Mouse (Mus musculus) brown adipose tissue, adult 24 weeks (tissue): ENCODE data around the gene 4932438A13Rik. TPM values are rescaled to one million over a fixed set of nuclear protein-coding genes. Genes with fewer than 3 reads are reported as not detected.

Source experiments
- H3K27ac ChIP-seq: fragments of 200-500 bp; replicated peaks from 2 replicates; pipeline ENCODE4 v1.5.1; 2012; ENCODE audit warnings: low read depth, mild to moderate bottlenecking, low read length
- H3K4me1 ChIP-seq: fragments of 200-500 bp; 2 replicates; pipeline ENCODE4 v1.6.1; 2012; ENCODE audit warnings: low read length, mixed read lengths; ENCODE audit not compliant: control insufficient read depth, insufficient read depth, insufficient read length
- H3K4me3 ChIP-seq: fragments of 200-500 bp; 2 replicates; pipeline ENCODE4 v1.5.1; 2012; ENCODE audit warnings: low read depth, mild to moderate bottlenecking, low read length, moderate library complexity; ENCODE audit not compliant: insufficient read depth
- polyA plus RNA-seq: library from polyadenylated mRNA; stranded (reverse); fragments of >200 nt; gene quantifications from 2 replicates; pipeline ENCODE4 v1.2.4, GENCODE M21; 2012; ENCODE audit not compliant: missing spikeins, insufficient read depth, insufficient read length

4932438A13Rik gene
- polyA plus RNA-seq, result 10.8 and 12.0 TPM in 2 replicates

DNA sequence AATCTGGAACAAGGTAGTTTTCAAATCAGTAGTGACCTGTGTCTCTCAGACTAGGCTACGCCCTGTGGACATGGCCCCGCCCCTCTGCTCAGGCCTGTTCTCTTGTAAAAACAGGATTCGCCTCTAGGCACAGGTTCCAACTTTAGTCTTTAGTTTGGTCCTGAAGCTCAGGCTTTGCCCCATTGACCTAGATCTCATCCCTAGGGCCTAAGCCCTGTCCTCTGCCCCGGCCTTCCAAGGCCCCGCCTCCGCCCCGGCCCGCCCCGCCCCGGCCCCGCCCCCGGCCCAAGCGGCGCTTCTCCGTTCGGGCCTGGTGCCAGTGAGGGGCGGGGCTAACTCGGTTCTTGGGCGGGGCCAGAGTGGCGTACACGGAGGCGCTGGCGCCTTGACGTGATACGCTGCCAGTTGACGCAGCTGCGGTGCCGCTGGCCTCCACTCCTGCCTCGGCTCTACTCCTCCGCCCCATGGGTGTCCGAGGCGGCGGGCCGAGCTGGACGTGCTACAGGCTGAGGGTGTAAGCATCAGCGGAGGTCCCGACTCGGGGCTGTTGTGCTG, at the start of gene 4932438A13Rik:
Gene 4932438A13Rik, plus strand, starts transcription at position 384 of the 555 bp plus-strand sequence.
- peak within 1 kb of the TSS; percentile 96 for H3K4me3 ChIP-seq
- H3K27ac ChIP-seq, result peak within 1 kb of the TSS; percentile 90
- H3K4me1 ChIP-seq, result 0 out of 2 replicates have a peak, but pooled peaks cover 2% of the 10 kb centered on the region

DNA sequence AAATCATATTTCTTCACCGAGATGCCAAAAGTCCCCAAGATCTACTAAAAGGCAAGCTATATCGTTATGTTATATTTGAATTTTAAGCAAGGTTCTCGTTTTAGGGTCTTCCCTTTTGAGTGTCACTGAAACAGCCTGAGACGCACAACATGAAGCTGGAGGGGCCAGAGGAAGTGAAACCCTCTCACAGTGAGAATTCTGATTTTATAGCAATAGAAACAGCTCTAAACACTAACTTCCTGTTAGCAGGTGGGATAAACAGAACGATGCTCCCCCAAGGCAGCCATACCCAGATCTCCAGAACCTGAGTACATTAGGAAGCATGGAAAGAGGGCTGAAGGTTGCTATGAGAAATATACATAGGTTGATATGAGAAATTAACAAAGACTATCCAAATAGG, 46.3 kb upstream of the 4932438A13Rik start:
- Histone ChIP-seq H3K4me3 (no peak overlapping the region), H3K4me1 (no peaks in the 10 kb centered on the region), H3K27ac (no peak overlapping the region)

DNA sequence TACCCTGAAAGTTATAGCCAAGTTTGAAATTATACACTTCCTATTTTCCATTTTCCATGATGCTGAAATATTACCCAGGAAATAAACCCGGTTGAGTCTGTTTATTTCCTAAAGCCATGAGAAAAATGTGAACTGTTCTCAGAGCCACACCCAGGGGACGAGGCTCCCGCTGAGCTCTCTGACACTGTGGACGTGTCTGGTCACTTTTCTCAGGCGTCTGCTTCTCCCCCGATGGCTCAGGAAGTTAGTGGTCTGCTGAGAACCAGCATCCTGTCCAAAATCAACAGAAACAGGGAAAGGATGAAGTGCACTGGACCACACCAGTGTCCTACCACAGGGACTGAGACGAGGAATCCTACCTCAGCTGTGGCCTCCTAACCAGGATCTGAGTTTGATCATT, 43.5 kb upstream of the 4932438A13Rik start:
- Histone ChIP-seq H3K27ac (peak overlapping the region; percentile 54; the same call in 1 of the 2 replicates), H3K4me1 (no peaks in the 10 kb centered on the region), H3K4me3 (no peak overlapping the region)

- H3K4me1 ChIP-seq, result no peaks in the 10 kb centered on the region
Observed at GRCm38 (mm10) chr3:36821037-36821436, 41.9 kb upstream of the 4932438A13Rik start.

DNA sequence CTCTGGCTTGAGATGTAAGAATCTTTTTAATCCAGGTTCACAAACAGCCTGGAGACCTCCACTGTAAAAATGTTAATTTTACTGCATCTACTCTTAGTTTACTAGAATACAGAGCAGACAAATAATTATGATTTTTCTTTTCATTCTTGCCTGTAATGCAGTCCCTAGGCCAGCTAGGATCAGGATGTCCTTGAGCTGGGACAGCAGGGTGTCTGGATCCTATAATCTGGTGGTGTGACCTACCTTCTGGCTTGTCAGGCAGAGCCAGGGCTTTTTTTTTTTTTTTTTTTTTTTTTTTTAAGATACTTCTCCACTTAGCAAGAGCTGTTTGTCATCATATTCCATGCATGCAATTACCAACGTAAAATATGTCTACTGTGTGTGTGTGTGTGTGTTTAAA, 37.8 kb upstream of the 4932438A13Rik start:
- Histone ChIP-seq H3K27ac (no peak overlapping the region), H3K4me1 (no peaks in the 10 kb centered on the region), H3K4me3 (no peak overlapping the region)

More at GRCm38 (mm10) chr3:36821037-36821436, 41.9 kb upstream of the 4932438A13Rik start:
- H3K27ac ChIP-seq, result peak overlapping the region; percentile 11; the same call in 1 of the 2 replicates
- no peak overlapping the region for H3K4me3 ChIP-seq

DNA sequence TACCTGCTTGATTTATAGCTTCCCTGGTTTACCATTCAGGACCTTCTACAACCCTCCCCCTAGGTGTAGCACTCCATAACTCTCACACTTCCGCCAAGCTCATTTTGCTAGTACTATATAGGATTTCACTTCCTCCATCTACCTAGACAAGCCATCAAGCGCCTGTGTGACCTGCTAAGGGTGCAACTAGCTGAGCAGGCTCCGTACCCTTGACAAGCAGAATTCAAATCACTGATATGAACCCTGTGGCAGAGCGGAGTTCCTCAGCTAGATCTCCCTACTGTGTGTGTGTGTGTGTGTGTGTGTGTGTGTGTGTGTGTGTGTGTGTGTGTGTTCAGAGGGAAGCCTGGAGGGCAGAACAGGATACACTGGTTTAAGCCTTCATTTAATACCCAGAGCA, 37.4 kb upstream of the 4932438A13Rik start:
- no peak overlapping the region for H3K4me3 ChIP-seq
- H3K27ac ChIP-seq, result no peak overlapping the region
- H3K4me1 ChIP-seq, result no peaks in the 10 kb centered on the region

- Histone ChIP-seq H3K4me3 (no peak overlapping the region), H3K4me1 (no peaks in the 10 kb centered on the region), H3K27ac (no peak overlapping the region)
Observed at GRCm38 (mm10) chr3:36827274-36828025, 35.5 kb upstream of the 4932438A13Rik start.

GRCm38 (mm10) chr3:36830218-36830617, 32.7 kb upstream of the 4932438A13Rik start:
- no peak overlapping the region for H3K4me3 ChIP-seq

DNA sequence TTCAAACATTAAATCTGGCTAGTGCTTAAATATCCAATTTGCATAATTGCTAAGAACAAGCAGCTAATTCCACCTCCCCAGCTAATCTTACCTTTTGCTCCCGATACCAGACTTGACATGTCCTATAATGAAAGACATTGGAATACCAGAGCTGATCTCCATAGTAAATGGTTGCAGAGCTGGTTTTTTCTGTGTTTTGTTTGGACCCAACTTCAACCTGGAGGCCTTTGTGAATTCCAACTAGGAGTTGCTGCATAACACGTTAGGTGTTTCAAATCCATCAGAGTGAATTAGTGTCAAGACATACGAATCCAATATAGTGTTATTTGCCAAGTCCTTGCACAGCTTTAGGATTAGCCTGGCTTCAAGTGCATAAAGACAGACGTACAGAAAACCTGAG, 28.5 kb upstream of the 4932438A13Rik start:
- H3K27ac ChIP-seq, result no peak overlapping the region
- no peaks in the 10 kb centered on the region for H3K4me1 ChIP-seq
- H3K4me3 ChIP-seq, result no peak overlapping the region

More at GRCm38 (mm10) chr3:36830218-36830617, 32.7 kb upstream of the 4932438A13Rik start:
- no peak overlapping the region for H3K27ac ChIP-seq
- H3K4me1 ChIP-seq, result no peaks in the 10 kb centered on the region

- no peak overlapping the region for H3K27ac ChIP-seq
- no peak overlapping the region for H3K4me3 ChIP-seq
- H3K4me1 ChIP-seq, result no peaks in the 10 kb centered on the region
Observed at GRCm38 (mm10) chr3:36834832-36835231, 28.1 kb upstream of the 4932438A13Rik start.

DNA sequence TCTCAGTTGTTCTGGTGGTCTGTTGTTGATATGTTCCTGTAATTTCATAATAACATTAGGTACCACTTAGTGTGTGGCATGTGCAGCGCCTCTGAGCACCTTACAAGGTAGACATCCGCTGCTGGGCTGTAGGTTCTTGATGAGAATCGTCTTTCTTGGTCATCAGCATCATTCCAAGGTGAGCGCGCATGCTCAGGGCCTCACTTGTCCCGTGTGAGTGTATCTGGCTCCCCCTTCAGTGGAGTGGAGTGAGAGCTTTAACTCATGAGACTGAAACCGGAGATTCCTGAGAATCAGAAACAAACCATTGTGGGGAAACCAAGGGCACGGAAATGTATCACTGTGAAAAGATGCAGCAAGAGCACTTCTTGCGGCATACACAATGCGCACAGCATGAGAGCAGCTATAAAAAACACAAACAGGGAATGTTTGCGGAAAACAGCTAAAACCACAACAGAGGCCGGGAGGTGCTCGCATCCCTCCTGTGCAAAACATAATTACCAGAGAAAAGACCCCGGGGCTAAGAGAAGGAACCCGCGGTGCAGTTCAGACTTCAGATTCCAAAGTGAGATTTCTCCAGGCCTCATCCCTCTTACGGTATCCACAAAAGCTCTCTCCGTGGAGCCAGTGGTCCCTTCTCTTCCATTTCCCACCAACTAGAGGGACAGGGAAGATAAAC, 27.2 kb upstream of the 4932438A13Rik start:
- Histone ChIP-seq H3K27ac (no peak overlapping the region), H3K4me1 (no peaks in the 10 kb centered on the region), H3K4me3 (no peak overlapping the region)

DNA sequence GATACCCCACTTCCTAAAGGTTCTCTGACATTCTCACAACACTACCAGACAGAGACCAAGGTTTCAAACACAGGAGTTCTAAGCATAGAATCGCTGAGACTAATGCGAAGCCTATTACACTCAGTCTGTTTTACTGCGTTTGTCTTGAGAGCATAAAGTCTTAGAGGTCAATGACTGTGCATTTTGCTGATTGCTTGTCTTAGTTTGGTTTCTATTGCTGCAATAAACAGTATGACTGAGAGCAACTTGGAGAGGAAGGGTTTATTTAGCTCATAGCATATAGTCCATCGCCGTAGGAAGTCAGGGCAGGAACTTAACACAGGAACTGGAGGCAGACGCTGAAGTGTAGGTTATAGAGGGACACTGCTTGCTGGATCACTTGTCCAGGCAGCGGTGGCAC, 26.1 kb upstream of the 4932438A13Rik start:
- no peaks in the 10 kb centered on the region for H3K4me1 ChIP-seq
- no peak overlapping the region for H3K4me3 ChIP-seq
- no peak overlapping the region for H3K27ac ChIP-seq

- Histone ChIP-seq H3K27ac (no peak overlapping the region), H3K4me3 (no peak overlapping the region), H3K4me1 (no peaks in the 10 kb centered on the region)
Observed at GRCm38 (mm10) chr3:36840650-36841555, 22.0 kb upstream of the 4932438A13Rik start.

DNA sequence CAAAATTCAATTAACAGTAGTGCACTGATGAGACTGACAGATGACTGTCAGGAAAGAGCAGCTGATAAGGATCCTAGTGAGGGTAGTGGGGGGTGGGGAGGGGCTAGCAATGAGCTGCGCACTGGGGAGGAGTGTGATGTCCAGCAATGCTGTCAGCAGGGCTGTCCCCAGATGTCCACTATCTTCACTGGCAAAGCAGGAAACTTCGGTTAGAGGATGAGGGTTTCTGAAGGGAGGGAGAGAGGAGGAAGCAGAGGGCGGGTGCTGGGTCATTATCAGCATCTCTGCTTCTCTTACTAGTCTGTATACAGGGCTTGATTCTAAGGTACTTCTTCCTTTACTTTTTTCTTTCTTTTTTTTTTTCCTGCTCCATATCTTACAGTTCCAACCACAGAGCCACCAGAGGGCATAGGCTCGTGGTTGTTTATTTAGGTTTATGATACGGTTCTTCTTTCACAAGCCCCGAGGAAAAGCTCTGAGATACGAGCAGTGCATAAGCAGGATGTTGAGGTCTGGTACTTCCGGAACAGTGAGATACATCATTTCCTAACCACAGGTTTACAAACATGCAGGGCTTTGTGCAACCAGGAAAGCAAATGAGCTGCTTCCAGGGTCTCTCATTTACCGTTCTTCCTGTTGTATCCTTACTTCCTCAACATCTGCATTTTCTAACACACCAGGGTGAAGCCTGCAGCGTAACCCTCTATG, 9.0 kb upstream of the 4932438A13Rik start:
- Histone ChIP-seq H3K4me1 (peaks cover 3% of the 10 kb centered on the region; the same call in 1 of the 2 replicates), H3K4me3 (peak overlapping the region; percentile 27), H3K27ac (peak overlapping the region; percentile 40)
